Mouse (Mus musculus): ENCODE data around the gene Plac9a. TPM values are rescaled to one million over a fixed set of nuclear protein-coding genes. Genes with fewer than 3 reads are reported as not detected.

Gene Plac9a
- not detected in 2 replicates for polyA plus RNA-seq (2012; rRNA removed)

DNA sequence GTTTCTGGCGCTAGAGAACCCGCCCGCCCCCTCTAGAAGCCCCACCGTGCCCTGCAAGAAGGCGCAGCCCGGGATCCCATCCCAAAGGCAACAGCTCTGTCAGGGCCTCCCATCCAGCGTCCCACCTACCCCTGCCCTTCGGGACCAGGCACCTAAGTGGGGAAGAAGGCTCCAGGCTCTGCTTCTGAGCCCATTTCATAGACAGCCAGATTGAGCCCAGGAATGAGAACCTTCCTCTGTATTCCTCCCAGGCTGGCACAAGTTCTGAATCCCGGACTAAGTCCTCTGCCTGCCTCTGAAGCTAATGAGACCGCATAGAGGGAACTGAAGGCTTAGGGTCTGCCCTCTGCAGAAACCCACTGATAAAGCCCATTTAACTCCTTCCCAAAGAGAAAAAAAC lies at the start of gene Plac9a:
Gene Plac9a (minus strand): TSS at position 101 of the 400 bp plus-strand sequence.

DNA sequence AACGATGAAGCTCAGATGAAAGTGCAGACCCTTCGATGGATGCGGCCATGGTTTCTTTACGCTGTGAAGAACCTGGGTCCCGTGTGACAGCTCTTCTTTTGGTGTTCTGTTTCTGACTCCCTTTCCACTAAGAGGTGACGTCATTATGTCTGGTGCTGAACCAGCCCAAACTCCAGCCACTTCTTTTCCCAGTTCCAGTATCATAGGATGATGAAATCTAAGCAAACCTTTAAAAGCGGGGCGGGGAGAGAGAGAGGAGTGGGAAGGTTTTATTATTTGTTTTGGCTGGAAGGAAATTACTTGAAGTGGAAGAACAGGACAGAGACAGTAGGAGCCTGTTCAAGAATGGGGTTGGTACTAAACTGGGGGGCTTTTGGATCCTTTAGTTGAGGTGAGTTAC lies 35.1 kb upstream of the Plac9a start, which contains the start of gene Cphx1:
Gene Cphx1 (plus strand): TSS at position 301 of the 400 bp plus-strand sequence.

DNA sequence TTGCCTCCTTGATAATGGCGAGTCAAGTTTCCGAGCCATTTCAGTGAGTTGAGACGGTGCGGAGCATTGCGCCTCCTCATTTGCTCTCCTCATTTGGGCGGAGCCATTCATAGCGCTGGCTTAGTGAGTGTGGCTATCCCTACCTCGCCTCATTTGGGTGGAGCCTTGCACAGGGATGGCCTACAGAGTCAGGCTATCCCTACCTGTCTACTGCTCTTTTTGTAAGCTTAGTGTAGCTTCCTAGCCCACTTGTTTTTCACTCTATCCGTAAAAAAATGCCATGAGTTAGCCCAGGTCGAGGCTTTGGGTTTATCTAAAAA lies 24.6 kb upstream of the Plac9a start, which contains the start of gene Tmem254a:
Gene Tmem254a (minus strand): TSS at position 111 of the 320 bp plus-strand sequence.

DNA sequence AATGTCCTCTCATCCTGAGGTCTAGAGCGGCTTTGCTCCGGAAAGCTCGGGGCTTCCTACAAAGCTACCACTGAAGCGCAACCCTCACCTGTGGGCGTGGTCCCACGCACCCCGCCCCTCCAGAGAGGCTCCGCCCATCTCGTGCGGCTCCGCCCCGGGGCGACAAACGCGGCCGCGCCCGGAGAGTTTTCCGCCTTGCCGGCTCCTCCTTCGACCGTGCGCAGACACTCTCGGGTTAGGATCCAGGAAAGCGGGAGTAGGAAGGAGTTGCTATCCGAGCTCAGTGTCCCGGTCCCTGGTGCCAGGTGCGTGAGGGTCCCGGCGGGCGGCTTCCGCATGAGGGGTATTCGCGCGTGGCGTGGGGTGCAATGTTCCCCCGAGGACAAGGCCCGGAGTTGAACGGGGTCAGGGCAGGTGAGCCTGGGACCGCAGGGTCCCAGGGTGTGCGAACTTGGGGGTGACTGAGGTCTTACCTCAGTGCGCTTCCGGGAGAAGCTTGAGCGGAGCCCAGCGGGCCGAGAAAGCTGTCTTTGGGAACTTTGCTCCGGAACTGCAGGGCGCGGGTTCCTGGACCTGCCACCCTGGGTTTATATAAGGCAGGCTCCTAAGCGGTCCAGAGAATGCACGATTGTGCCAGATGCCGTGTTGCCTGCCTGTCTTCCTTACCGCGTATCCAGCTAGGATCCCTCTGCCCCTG lies 60.8 kb downstream of the Plac9a start, which contains the start of gene Anxa11:
Gene Anxa11 (plus strand): TSS at position 166 of the 697 bp plus-strand sequence.

Other genes with a start within 250 kb of the Plac9a start
- gene Ppif, start 208.9 kb downstream of the Plac9a start, polyA plus RNA-seq (2012; rRNA removed) = 51.4 and 56.7 TPM in 2 replicates
- gene Zcchc24, start 134.1 kb downstream of the Plac9a start, polyA plus RNA-seq (2012; rRNA removed) = 14.5 and 21.0 TPM in 2 replicates
- 3.2 and 6.7 TPM in 2 replicates for gene Anxa11, start 60.9 kb downstream of the Plac9a start, polyA plus RNA-seq (2012; rRNA removed)
- gene Tmem254a, start 24.6 kb upstream of the Plac9a start, polyA plus RNA-seq (2012; rRNA removed) = 2.1 and 2.6 TPM in 2 replicates
- 0.05 and 0.06 TPM in 2 replicates for gene Cphx1, start 35.2 kb upstream of the Plac9a start, polyA plus RNA-seq (2012; rRNA removed)
- 8.9 and 10.5 TPM in 2 replicates for gene Duxbl1, start 75.5 kb upstream of the Plac9a start, polyA plus RNA-seq (2012; rRNA removed)
- 5.6 and 10.3 TPM in 2 replicates for gene Gm9780, start 139.6 kb upstream of the Plac9a start, polyA plus RNA-seq (2012; rRNA removed)
- not detected in 2 replicates for gene Tmem254c, start 164.3 kb upstream of the Plac9a start, polyA plus RNA-seq (2012; rRNA removed)
- not detected in 2 replicates for gene Cphx2, start 178.4 kb upstream of the Plac9a start, polyA plus RNA-seq (2012; rRNA removed)
- not detected in 2 replicates for gene Cphx3, start 179.2 kb upstream of the Plac9a start, polyA plus RNA-seq (2012; rRNA removed)
- not detected in 2 replicates for gene Duxbl2, start 215.2 kb upstream of the Plac9a start, polyA plus RNA-seq (2012; rRNA removed)